Mouse (Mus musculus) MEL (cell line): ENCODE measurements at regions not wholly inside any gene's neighbourhood (a gene's known extent, or its start where the extent isn't known, plus 50 kb on each side); places are given as distances from the start of the nearest gene placed in this dataset.

Experiments used
- CTCF ChIP-seq, 3 experiments: IDR thresholded peaks in 2 of 3; conservative IDR thresholded peaks in 1 of 3; 2 replicates each; pipeline ENCODE4 v1.5.1; 2011 to 2012; ENCODE audit warnings: low read length in 3 of 3, low read depth in 2 of 3, mild to moderate bottlenecking in 2 of 3, improper control_type of control experiment in 1 of 3, inconsistent platforms in 1 of 3, mixed read lengths in 1 of 3, moderate library complexity in 1 of 3; ENCODE audit not compliant: control insufficient read depth in 1 of 3, insufficient read depth in 1 of 3, poor library complexity in 1 of 3, severe bottlenecking in 1 of 3
- ETS1 ChIP-seq: IDR thresholded peaks from 2 replicates; pipeline ENCODE4 v1.6.1; 2012; ENCODE audit warnings: low read depth, mild to moderate bottlenecking, inconsistent platforms, low read length, improper control_type of control experiment, moderate library complexity
- NRF1 ChIP-seq: IDR thresholded peaks from 2 replicates; pipeline ENCODE4 v1.6.1; 2014; ENCODE audit warnings: low read depth, mild to moderate bottlenecking, inconsistent platforms, low read length, improper control_type of control experiment, moderate library complexity; ENCODE audit not compliant: poor library complexity, insufficient read depth, severe bottlenecking

- TF ChIP-seq CTCF (IDR thresholded peaks at IDR 0.05 in 2 of 3, conservative IDR thresholded peaks at IDR 0.05 in 1 of 3; ENCODE audit: control insufficient read depth in 1 of 3, insufficient read depth in 1 of 3, low read depth in 2 of 3, low read length in 3 of 3, poor library complexity in 1 of 3, severe bottlenecking in 1 of 3): peak; percentile 49 to 98 (median 79)
- TF ChIP-seq ETS1: no peak
- TF ChIP-seq NRF1: no peak
Observed at GRCm38 (mm10) chr14:80215960-80216552, 232.2 kb downstream of the Olfm4 start.
